Mouse (Mus musculus): ENCODE data around the gene Spaar. TPM values are rescaled to one million over a fixed set of nuclear protein-coding genes. Genes with fewer than 3 reads are reported as not detected.
"Not testable (repeated sequence)": the region's sequence is repeated elsewhere in the genome, so short reads cannot be mapped to it uniquely, and the experiment has no call there.

The Spaar gene
- polyA plus RNA-seq, 1 experiment, result 0.51 TPM

GRCm38 (mm10) chr4:43772304-43772703, 42.5 kb downstream of the Spaar start:
- H3K4me3 ChIP-seq (ENCODE audit: low read depth, low read length), result no peak overlapping the region
- H3K4me1 ChIP-seq (ENCODE audit: control insufficient read depth, insufficient read depth, low read length), result no peaks in the 10 kb centered on the region
- no peaks in the 10 kb centered on the region for H3K36me3 ChIP-seq (ENCODE audit: control insufficient read depth, insufficient read depth, low read length, poor library complexity, severe bottlenecking)
- H3K27me3 ChIP-seq (ENCODE audit: control insufficient read depth, insufficient read depth, low read length, poor library complexity, severe bottlenecking), result no peaks in the 10 kb centered on the region
- TF ChIP-seq POLR2A (IDR thresholded peaks at IDR 0.05; ENCODE audit: insufficient read depth, low read length) (no peak), CTCF (IDR thresholded peaks at IDR 0.05; ENCODE audit: low read depth, low read length) (no peak), EP300 (IDR thresholded peaks at IDR 0.05; ENCODE audit: insufficient read depth, low read depth, low read length) (no peak)
- no peak overlapping the region for H3K9ac ChIP-seq (ENCODE audit: low read depth, poor library complexity, severe bottlenecking)
- no peak overlapping the region for H3K27ac ChIP-seq (ENCODE audit: insufficient read depth, low read length)
- H3K9me3 ChIP-seq (replicated peaks; ENCODE audit: control insufficient read depth, insufficient read depth, low read length, poor library complexity, severe bottlenecking), result no peaks in the 10 kb centered on the region

GRCm38 (mm10) chr4:43795296-43795695, 65.5 kb downstream of the Spaar start:
- Histone ChIP-seq H3K4me3 (ENCODE audit: low read depth, low read length) (no peak overlapping the region), H3K27ac (ENCODE audit: insufficient read depth, low read length) (peak overlapping the region; percentile 72), H3K27me3 (ENCODE audit: control insufficient read depth, insufficient read depth, low read length, poor library complexity, severe bottlenecking) (no peaks in the 10 kb centered on the region; the same call in 1 of the 2 replicates), H3K9me3 (replicated peaks; ENCODE audit: control insufficient read depth, insufficient read depth, low read length, poor library complexity, severe bottlenecking) (no peaks in the 10 kb centered on the region), H3K36me3 (ENCODE audit: control insufficient read depth, insufficient read depth, low read length, poor library complexity, severe bottlenecking) (no peaks in the 10 kb centered on the region), H3K9ac (ENCODE audit: low read depth, poor library complexity, severe bottlenecking) (no peak overlapping the region), H3K4me1 (ENCODE audit: control insufficient read depth, insufficient read depth, low read length) (peaks cover 11% of the 10 kb centered on the region)
- TF ChIP-seq POLR2A (IDR thresholded peaks at IDR 0.05; ENCODE audit: insufficient read depth, low read length) (no peak), EP300 (IDR thresholded peaks at IDR 0.05; ENCODE audit: insufficient read depth, low read depth, low read length) (peak; percentile 85; the same call in 1 of the 2 replicates)

- H3K9ac ChIP-seq (ENCODE audit: low read depth, poor library complexity, severe bottlenecking); H3K4me3 ChIP-seq (ENCODE audit: low read depth, low read length); H3K36me3 ChIP-seq (ENCODE audit: control insufficient read depth, insufficient read depth, low read length, poor library complexity, severe bottlenecking); H3K27me3 ChIP-seq (ENCODE audit: control insufficient read depth, insufficient read depth, low read length, poor library complexity, severe bottlenecking); H3K9me3 ChIP-seq (replicated peaks; ENCODE audit: control insufficient read depth, insufficient read depth, low read length, poor library complexity, severe bottlenecking): not testable (repeated sequence)
- H3K4me1 ChIP-seq (ENCODE audit: control insufficient read depth, insufficient read depth, low read length), result peaks cover 11% of the 10 kb centered on the region
- TF ChIP-seq EP300 (IDR thresholded peaks at IDR 0.05; ENCODE audit: insufficient read depth, low read depth, low read length), result peak; percentile 88
- peak overlapping the region; percentile 72 for H3K27ac ChIP-seq (ENCODE audit: insufficient read depth, low read length)
Measured at GRCm38 (mm10) chr4:43795844-43796243, 66.0 kb downstream of the Spaar start.

- no peak overlapping the region for H3K9ac ChIP-seq (ENCODE audit: low read depth, poor library complexity, severe bottlenecking)
- H3K27ac ChIP-seq (ENCODE audit: insufficient read depth, low read length), result no peak overlapping the region
- no peaks in the 10 kb centered on the region for H3K27me3 ChIP-seq (ENCODE audit: control insufficient read depth, insufficient read depth, low read length, poor library complexity, severe bottlenecking)
- no peak overlapping the region for H3K4me3 ChIP-seq (ENCODE audit: low read depth, low read length)
- no peaks in the 10 kb centered on the region for H3K9me3 ChIP-seq (replicated peaks; ENCODE audit: control insufficient read depth, insufficient read depth, low read length, poor library complexity, severe bottlenecking)
- peaks cover 10% of the 10 kb centered on the region for H3K4me1 ChIP-seq (ENCODE audit: control insufficient read depth, insufficient read depth, low read length)
- H3K36me3 ChIP-seq (ENCODE audit: control insufficient read depth, insufficient read depth, low read length, poor library complexity, severe bottlenecking), result no peaks in the 10 kb centered on the region
- TF ChIP-seq CTCF (IDR thresholded peaks at IDR 0.05; ENCODE audit: low read depth, low read length) (no peak), POLR2A (IDR thresholded peaks at IDR 0.05; ENCODE audit: insufficient read depth, low read length) (no peak), EP300 (IDR thresholded peaks at IDR 0.05; ENCODE audit: insufficient read depth, low read depth, low read length) (no peak)
Measured at GRCm38 (mm10) chr4:43798936-43799335, 69.1 kb downstream of the Spaar start.

Other genes starting within 250 kb of the Spaar start
- not detected in 2 replicates for gene Sit1, start 246.3 kb upstream of the Spaar start, polyA plus RNA-seq (2011; ENCODE audit: insufficient read depth, insufficient read length, low read depth, missing spikeins)
- 16.5 and 17.8 TPM in 2 replicates for gene Ccdc107, start 237.1 kb upstream of the Spaar start, polyA plus RNA-seq (2011; ENCODE audit: insufficient read depth, insufficient read length, low read depth, missing spikeins)
- 33.1 and 40.8 TPM in 2 replicates for gene Arhgef39, start 230.3 kb upstream of the Spaar start, polyA plus RNA-seq (2011; ENCODE audit: insufficient read depth, insufficient read length, low read depth, missing spikeins)
- gene Car9, start 223.1 kb upstream of the Spaar start, polyA plus RNA-seq (2011; ENCODE audit: insufficient read depth, insufficient read length, low read depth, missing spikeins), result 0.61 and 0.75 TPM in 2 replicates
- 81.8 and 86.0 TPM in 2 replicates for gene Tpm2, start 206.3 kb upstream of the Spaar start, polyA plus RNA-seq (2011; ENCODE audit: insufficient read depth, insufficient read length, low read depth, missing spikeins)
- gene Creb3, start 167.7 kb upstream of the Spaar start, polyA plus RNA-seq (2011; ENCODE audit: insufficient read depth, insufficient read length, low read depth, missing spikeins), result 24.0 and 24.4 TPM in 2 replicates
- 92.5 and 97.2 TPM in 2 replicates for gene Tln1, start 167.3 kb upstream of the Spaar start, polyA plus RNA-seq (2011; ENCODE audit: insufficient read depth, insufficient read length, low read depth, missing spikeins)
- 27.9 and 30.9 TPM in 2 replicates for gene Rgp1, start 151.3 kb upstream of the Spaar start, polyA plus RNA-seq (2011; ENCODE audit: insufficient read depth, insufficient read length, low read depth, missing spikeins)
- 6.6 and 8.9 TPM in 2 replicates for gene Gba2, start 151.2 kb upstream of the Spaar start, polyA plus RNA-seq (2011; ENCODE audit: insufficient read depth, insufficient read length, low read depth, missing spikeins)
- not detected in 2 replicates for gene Msmp, start 145.5 kb upstream of the Spaar start, polyA plus RNA-seq (2011; ENCODE audit: insufficient read depth, insufficient read length, low read depth, missing spikeins)
- gene Npr2, start 98.1 kb upstream of the Spaar start, polyA plus RNA-seq (2011; ENCODE audit: insufficient read depth, insufficient read length, low read depth, missing spikeins), result 3.1 and 5.1 TPM in 2 replicates
- gene Spag8, start 76.4 kb upstream of the Spaar start, polyA plus RNA-seq (2011; ENCODE audit: insufficient read depth, insufficient read length, low read depth, missing spikeins), result 0.50 and 0.97 TPM in 2 replicates
- gene Hint2, start 73.6 kb upstream of the Spaar start, polyA plus RNA-seq (2011; ENCODE audit: insufficient read depth, insufficient read length, low read depth, missing spikeins), result 30.1 and 33.4 TPM in 2 replicates
- 4.5 and 5.0 TPM in 2 replicates for gene Tmem8b, start 61.1 kb upstream of the Spaar start, polyA plus RNA-seq (2011; ENCODE audit: insufficient read depth, insufficient read length, low read depth, missing spikeins)
- gene Fam221b, start 60.9 kb upstream of the Spaar start, polyA plus RNA-seq (2011; ENCODE audit: insufficient read depth, insufficient read length, low read depth, missing spikeins), result 0.19 and 0.55 TPM in 2 replicates
- not detected in 2 replicates for gene Olfr70, start 29.2 kb upstream of the Spaar start, polyA plus RNA-seq (2011; ENCODE audit: insufficient read depth, insufficient read length, low read depth, missing spikeins)
- gene Olfr71, start 19.8 kb upstream of the Spaar start, polyA plus RNA-seq (2011; ENCODE audit: insufficient read depth, insufficient read length, low read depth, missing spikeins), result not detected in 2 replicates
- not detected in 2 replicates for gene Hrct1, start 2.8 kb upstream of the Spaar start, polyA plus RNA-seq (2011; ENCODE audit: insufficient read depth, insufficient read length, low read depth, missing spikeins)
- not detected in 2 replicates for gene Olfr159, start 41.0 kb downstream of the Spaar start, polyA plus RNA-seq (2011; ENCODE audit: insufficient read depth, insufficient read length, low read depth, missing spikeins)
- gene Olfr156, start 93.9 kb downstream of the Spaar start, polyA plus RNA-seq (2011; ENCODE audit: insufficient read depth, insufficient read length, low read depth, missing spikeins), result not detected in 2 replicates
- gene Olfr157, start 110.2 kb downstream of the Spaar start, polyA plus RNA-seq (2011; ENCODE audit: insufficient read depth, insufficient read length, low read depth, missing spikeins), result not detected in 2 replicates
- gene Olfr155, start 121.5 kb downstream of the Spaar start, polyA plus RNA-seq (2011; ENCODE audit: insufficient read depth, insufficient read length, low read depth, missing spikeins), result not detected in 2 replicates
- gene Reck, start 145.5 kb downstream of the Spaar start, polyA plus RNA-seq (2011; ENCODE audit: insufficient read depth, insufficient read length, low read depth, missing spikeins), result 5.7 and 6.3 TPM in 2 replicates
- gene Glipr2, start 227.4 kb downstream of the Spaar start, polyA plus RNA-seq (2011; ENCODE audit: insufficient read depth, insufficient read length, low read depth, missing spikeins), result 155 and 156 TPM in 2 replicates

Measured in ES-Bruce4 (cell line).